Mouse (Mus musculus) megakaryocyte progenitor cell, adult 5-6 weeks (primary cell): ENCODE data around the gene Ap2a1. TPM values are rescaled to one million over a fixed set of nuclear protein-coding genes. Genes with fewer than 3 reads are reported as not detected.
A peak's percentile ranks its signal among the peaks of the same experiment; 100 is the strongest.

ENCODE experiments used
- ATAC-seq: replicated peaks from 2 replicates; pipeline ENCODE4 v1.8.0; 2016; ENCODE audit warnings: mild to moderate bottlenecking, moderate TSS enrichment, inconsistent platforms; ENCODE audit not compliant: poor library complexity
- total RNA-seq, 2 experiments: library from RNA; stranded (forward) in 1 of 2; stranded (reverse) in 1 of 2; fragments of 157-497, 149-512 nt in 1 of 2; fragments of 200-1000 nt in 1 of 2; gene quantifications; 2 replicates each; pipeline versions ENCODE4 v1.2.3 to v1.2.4; 2015 to 2017

Gene Ap2a1
- total RNA-seq (2015) (36.1 and 40.4 TPM in 2 replicates), total RNA-seq (2017) (25.8 and 39.8 TPM in 2 replicates)

DNA sequence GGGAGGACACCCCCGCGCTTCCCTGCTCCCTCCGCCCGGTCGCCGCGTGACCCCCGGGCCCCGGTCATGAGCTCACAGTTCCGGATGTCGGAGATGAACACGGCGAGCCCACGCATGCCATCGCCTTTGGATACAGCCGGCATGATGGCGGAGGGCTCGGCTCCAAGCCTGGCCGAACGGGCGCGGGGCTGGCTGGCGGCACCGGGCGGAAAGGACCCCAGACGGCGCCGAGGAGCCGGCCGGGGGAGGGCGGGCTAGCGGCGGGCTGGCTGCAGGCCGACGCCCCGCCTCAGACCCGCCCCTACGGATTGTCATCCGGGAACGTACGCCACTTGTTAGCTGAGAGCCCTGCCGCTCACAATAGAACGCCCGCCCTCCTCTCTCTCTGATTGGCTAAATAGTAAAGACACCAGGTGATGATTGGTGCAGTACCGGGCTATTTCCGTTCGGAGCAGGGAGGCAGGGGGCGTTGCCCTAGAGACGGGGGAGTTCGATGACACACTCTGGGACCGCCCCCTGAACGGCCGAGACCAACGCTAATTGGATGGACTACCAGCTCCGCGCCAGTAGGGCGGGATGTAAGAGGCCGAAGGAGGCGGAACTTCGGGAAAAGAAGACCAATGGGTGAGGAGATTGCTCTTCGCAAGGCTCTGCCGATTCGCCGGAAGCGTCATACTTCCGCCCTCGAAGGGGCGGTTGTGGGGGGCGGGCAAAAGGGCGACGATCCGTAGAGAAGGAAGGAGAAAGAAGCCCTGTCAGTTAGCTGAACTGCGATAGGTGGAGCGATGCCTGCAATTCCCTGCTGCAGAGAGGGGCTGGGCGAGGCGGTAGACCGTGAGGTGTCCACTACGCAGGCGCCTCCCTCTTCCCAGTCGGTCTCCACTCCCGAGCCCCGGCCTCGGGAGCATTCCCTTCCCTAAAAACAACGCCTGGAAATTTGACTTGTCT, at the start of gene Ap2a1:
Gene Ap2a1 (minus strand): TSS at position 293 of the 948 bp plus-strand sequence.
- peak; percentile 88 for ATAC-seq

GRCm38 (mm10) chr7:44978300-44978699, 49.0 kb upstream of the Ap2a1 start:
- ATAC-seq, result no peak

- no peak for ATAC-seq
Observed at GRCm38 (mm10) chr7:44975117-44975419, 45.8 kb upstream of the Ap2a1 start.

- peak; percentile 84 for ATAC-seq
Observed at GRCm38 (mm10) chr7:44974383-44975116, 45.3 kb upstream of the Ap2a1 start, which contains the start of gene Cpt1c. TSS of gene Cpt1c (minus strand) at chr7:44974851.

- ATAC-seq, result no peak
Observed at GRCm38 (mm10) chr7:44973415-44974130, 44.3 kb upstream of the Ap2a1 start.

DNA sequence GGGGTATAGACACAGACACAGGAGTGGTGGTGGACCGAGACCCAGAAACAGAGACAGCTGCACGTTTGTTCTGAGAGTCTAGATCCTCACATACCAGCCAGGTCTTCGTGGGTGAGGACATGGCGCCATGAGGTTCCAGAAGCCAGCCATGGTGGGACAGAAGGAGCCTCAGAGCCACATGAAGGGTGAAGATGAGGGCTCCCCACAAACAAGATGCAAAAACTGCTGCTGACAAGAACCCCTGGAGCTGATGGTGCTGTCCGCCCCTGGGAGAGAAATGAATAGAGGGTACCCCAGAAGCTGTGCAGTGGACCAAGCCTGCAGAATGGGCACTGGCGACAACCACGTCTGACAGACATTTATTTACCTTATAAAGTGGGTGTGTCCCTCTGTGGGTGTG, 41.8 kb upstream of the Ap2a1 start:
- ATAC-seq, result no peak

- ATAC-seq, result peak; percentile 72
Observed at GRCm38 (mm10) chr7:44970231-44970691, 41.0 kb upstream of the Ap2a1 start.

DNA sequence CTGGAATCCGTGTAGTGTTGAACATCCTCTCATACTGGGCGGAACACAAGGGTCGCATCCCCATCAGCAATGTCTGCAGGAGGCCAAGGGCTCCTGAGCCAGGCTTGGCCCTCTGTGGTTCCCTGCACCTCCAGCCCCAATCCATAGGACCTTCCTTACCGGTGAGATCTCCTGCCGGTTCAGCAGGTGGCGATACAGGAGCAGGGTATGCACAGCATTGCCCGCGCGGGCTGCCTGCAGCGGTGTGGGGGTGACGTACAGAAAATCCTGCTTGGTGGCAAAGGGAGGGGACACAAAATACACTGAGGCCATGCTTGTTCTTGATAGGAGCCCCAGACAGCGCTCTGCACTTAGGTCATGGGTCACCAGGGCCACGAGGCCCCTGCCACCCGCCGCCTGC, 37.3 kb upstream of the Ap2a1 start:
- no peak for ATAC-seq

GRCm38 (mm10) chr7:44965975-44966374, 36.7 kb upstream of the Ap2a1 start:
- ATAC-seq, result no peak

DNA sequence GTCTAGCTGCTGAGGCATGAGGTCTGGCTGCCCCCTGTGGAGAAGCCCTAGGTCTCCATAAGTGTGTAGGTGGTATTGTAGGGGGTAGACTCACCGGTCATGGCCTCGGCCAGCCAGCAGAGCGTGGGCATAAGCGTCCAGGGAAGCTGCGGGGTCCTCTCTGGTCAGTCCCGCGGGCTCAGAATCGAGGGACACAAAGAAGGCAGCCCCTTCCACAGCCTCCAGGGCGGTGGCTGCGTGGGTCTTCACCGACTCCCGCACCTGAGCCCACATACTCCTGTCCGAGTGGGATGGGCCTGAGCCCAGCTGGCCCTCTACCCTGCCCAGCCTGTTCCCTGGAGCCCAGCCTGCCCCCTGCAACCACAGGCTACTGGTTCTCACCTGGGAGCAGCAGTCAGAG, 35.7 kb upstream of the Ap2a1 start:
- no peak for ATAC-seq

- 0 out of 2 replicates have a peak, but pooled peaks have one; percentile 14 for ATAC-seq
Observed at GRCm38 (mm10) chr7:44962831-44963230, 33.5 kb upstream of the Ap2a1 start.

- no peak for ATAC-seq
Observed at GRCm38 (mm10) chr7:44962337-44962736, 33.0 kb upstream of the Ap2a1 start.

DNA sequence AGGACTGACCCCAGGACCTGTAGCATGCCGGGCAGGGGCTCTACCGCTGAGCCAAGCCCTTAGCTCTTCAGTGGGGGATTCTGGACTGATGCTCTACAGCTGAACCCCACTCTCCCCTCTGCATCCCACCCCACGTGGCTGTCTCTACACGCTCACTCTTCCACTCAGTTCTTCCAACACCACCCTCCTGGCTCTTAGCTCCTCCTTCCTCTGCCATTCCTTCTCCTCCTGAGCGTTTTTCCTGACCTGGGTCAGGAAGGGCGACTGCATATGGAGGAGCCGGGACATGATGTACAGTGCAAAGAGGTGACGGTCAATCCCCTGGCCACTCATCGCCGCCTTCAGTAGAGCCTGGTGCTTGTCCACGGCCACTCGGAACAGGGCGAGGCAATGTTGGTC, 31.2 kb upstream of the Ap2a1 start:
- no peak for ATAC-seq

- ATAC-seq, result peak; percentile 32; the same call in 1 of the 2 replicates
Observed at GRCm38 (mm10) chr7:44959874-44960511, 30.7 kb upstream of the Ap2a1 start.

- no peak for ATAC-seq
Observed at GRCm38 (mm10) chr7:44959281-44959680, 30.0 kb upstream of the Ap2a1 start.

GRCm38 (mm10) chr7:44958208-44958607, 28.9 kb upstream of the Ap2a1 start:
- peak; percentile 66 for ATAC-seq

DNA sequence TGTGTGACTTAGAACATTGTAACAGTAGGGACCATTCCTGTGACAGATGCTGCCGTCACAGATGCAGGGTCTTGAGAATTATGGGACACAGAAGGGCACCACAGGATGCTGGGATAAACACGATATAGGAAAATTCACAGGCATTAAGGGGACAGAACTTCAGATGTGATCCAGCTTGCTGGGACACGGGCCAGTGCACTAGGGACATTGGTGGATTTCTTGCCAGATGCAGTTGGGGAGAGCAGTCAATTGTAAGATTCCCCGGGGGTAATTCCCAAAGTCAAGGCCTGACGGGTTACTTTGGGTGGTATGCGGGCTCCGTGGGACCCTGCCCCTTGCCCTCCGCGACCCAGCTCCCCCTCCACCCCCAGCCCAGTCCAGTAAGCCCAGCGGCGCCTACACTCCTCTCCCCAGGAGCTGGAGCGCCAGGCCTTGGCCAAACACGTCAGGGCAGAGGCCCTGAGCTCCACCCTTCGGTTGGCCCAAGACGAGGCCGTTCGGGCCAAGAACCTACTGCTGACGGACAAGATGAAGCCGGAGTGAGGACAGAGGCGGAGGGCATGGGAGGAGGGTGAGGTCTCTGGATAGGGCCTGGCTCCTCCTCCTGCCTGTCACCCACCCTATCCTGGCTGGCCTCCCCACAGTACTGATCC, 28.0 kb upstream of the Ap2a1 start:
- ATAC-seq, result no peak

DNA sequence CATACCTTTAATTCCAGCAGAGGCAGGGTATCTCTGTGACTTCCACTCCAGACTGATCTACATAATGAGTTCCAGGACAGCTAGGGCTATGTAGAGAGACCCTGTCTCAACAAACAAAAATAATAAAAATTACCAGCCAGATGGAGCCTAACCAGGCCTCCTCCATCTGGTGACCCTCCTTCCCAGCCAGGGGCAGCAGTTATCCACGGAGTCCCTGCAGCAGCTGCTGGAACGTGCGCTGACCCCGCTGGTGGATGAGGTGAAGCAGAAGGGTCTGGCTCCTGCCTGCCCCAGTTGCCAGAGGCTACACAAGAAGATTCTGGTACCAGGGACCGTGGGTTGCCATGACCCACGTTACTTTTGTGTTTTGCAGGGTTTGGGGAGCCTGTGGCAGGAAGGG, 27.0 kb upstream of the Ap2a1 start:
- ATAC-seq, result no peak

- ATAC-seq, result peak; percentile 19; the same call in 1 of the 2 replicates
Observed at GRCm38 (mm10) chr7:44955628-44956027, 26.3 kb upstream of the Ap2a1 start.
